Mouse (Mus musculus): ENCODE data around the gene Car6.

- TF ChIP-seq REST (IDR thresholded peaks at IDR 0.05; ENCODE audit: insufficient read depth, insufficient read length) (no peak), MYOG (IDR thresholded peaks at IDR 0.05; ENCODE audit: control insufficient read depth in 1 of 3, insufficient read depth in 1 of 3, insufficient read length in 2 of 3, low read depth in 2 of 3) (no peak), MAX (IDR thresholded peaks at IDR 0.05; ENCODE audit: low read depth) (no peak), POLR2A (IDR thresholded peaks at IDR 0.05; ENCODE audit: insufficient read length, low read depth) (no peak)
Measured at GRCm38 (mm10) chr4:150157348-150157882, 43.7 kb downstream of the Car6 start.
